Mouse (Mus musculus) frontal cortex, postnatal 36 days (tissue): Measurements from ENCODE around the gene Acad10.
"Not testable (repeated sequence)": the region's sequence is repeated elsewhere in the genome, so short reads cannot be mapped to it uniquely, and the experiment has no call there.

ENCODE experiments used
- DNase-seq, 2 experiments: peaks; one replicate each; pipeline ENCODE4 v3.0.0; 2022; ENCODE audit warnings: low spot score in 2 of 2

The Acad10 gene

GRCm38 (mm10) chr5:121657656-121658055, 2.7 kb downstream of the Acad10 start:
- DNase-seq, result not testable (repeated sequence)

GRCm38 (mm10) chr5:121656866-121657265, 3.4 kb downstream of the Acad10 start:
- not testable (repeated sequence) for DNase-seq

- no peak for DNase-seq
Measured at GRCm38 (mm10) chr5:121654526-121654925, 5.8 kb downstream of the Acad10 start.

- no peak for DNase-seq
Measured at GRCm38 (mm10) chr5:121649134-121649533, 11.2 kb downstream of the Acad10 start.

GRCm38 (mm10) chr5:121639601-121640000, 20.7 kb downstream of the Acad10 start:
- no peak for DNase-seq

GRCm38 (mm10) chr5:121637296-121637695, 23.0 kb downstream of the Acad10 start:
- no peak for DNase-seq

GRCm38 (mm10) chr5:121634668-121635067, 25.6 kb downstream of the Acad10 start:
- no peak for DNase-seq

GRCm38 (mm10) chr5:121632804-121633203, 27.5 kb downstream of the Acad10 start:
- no peak for DNase-seq

- not testable (repeated sequence) for DNase-seq
Measured at GRCm38 (mm10) chr5:121631106-121631647, 29.1 kb downstream of the Acad10 start.

- DNase-seq, result peak; percentile 67 to 70
Measured at GRCm38 (mm10) chr5:121627871-121628270, 32.4 kb downstream of the Acad10 start.

GRCm38 (mm10) chr5:121623241-121623640, 37.1 kb downstream of the Acad10 start:
- DNase-seq, result no peak

GRCm38 (mm10) chr5:121621102-121621501, 39.2 kb downstream of the Acad10 start:
- no peak for DNase-seq

- DNase-seq, result peak; percentile 72 to 73
Measured at GRCm38 (mm10) chr5:121618592-121619513, 41.5 kb downstream of the Acad10 start, which contains the start of gene Acad12. TSS of gene Acad12 (minus strand) at chr5:121618938.

- not testable (repeated sequence) for DNase-seq
Measured at GRCm38 (mm10) chr5:121614921-121615320, 45.4 kb downstream of the Acad10 start.

GRCm38 (mm10) chr5:121612036-121612435, 48.3 kb downstream of the Acad10 start:
- DNase-seq, result no peak

GRCm38 (mm10) chr5:121609556-121610135, 50.7 kb downstream of the Acad10 start:
- DNase-seq, result not testable (repeated sequence)

- peak; percentile 77 to 79 for DNase-seq
Measured at GRCm38 (mm10) chr5:121606151-121606550, 54.2 kb downstream of the Acad10 start.

- DNase-seq, result not testable (repeated sequence)
Measured at GRCm38 (mm10) chr5:121603815-121604214, 56.5 kb downstream of the Acad10 start.

GRCm38 (mm10) chr5:121601547-121602299, 58.6 kb downstream of the Acad10 start:
- peak; percentile 88 to 91 for DNase-seq

- DNase-seq, result no peak
Measured at GRCm38 (mm10) chr5:121598871-121599610, 61.3 kb downstream of the Acad10 start.

- DNase-seq, result no peak
Measured at GRCm38 (mm10) chr5:121597991-121598537, 62.2 kb downstream of the Acad10 start.
